Mouse (Mus musculus): Measurements from ENCODE around the gene Slc5a4b. TPM values are rescaled to one million over a fixed set of nuclear protein-coding genes. Genes with fewer than 3 reads are reported as not detected.

The Slc5a4b gene
- polyA plus RNA-seq (2014; fragmentation: Nextera tagmentation; extraction: Ambion mirVana) = not detected in 2 replicates

DNA sequence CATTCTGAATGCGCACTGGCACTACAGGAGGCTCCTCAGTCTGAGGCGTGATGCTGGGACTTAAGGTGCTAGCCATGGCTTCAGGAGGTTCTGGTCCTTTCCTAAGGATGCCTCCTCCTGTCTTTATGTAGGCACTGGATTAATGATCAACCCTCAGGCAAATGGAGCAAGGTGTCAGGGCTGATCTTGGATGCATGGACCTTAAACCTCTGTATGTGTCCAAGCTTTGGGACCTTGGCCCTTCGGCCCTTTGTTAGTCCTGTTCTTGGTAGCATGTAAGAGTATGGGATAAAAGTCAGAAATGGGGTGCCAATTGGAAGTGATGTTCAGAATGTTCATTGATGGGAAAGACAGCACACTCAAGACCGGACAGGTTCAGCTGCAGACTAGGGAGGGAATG, at the start of gene Slc5a4b:
Gene Slc5a4b, minus strand, starts transcription at position 101 of the 400 bp plus-strand sequence.
- no peak within 1 kb of the TSS for H3K4me3 ChIP-seq (ENCODE audit: control insufficient read depth in 1 of 2, insufficient read depth in 1 of 2, low read depth in 1 of 2, low read length in 2 of 2)
- H3K36me3 ChIP-seq (ENCODE audit: control insufficient read depth, insufficient read depth, low read length) = no peaks in the 10 kb centered on the region
- 81% methylated on average over 4 of the region's 4 CpGs for WGBS
- no peaks in the 10 kb centered on the region for H3K27me3 ChIP-seq (ENCODE audit: control insufficient read depth, insufficient read depth, low read length)
- no peak for ATAC-seq (ENCODE audit: insufficient number of reproducible peaks, insufficient read depth, low FRiP score, low read depth)
- no peak within 1 kb of the TSS for H3K27ac ChIP-seq (replicated peaks in 1 of 2; ENCODE audit: control insufficient read depth in 1 of 2, insufficient read depth in 1 of 2, low read depth in 2 of 2, low read length in 2 of 2)
- H3K9ac ChIP-seq (ENCODE audit: low read length) = no peak within 1 kb of the TSS
- no peaks in the 10 kb centered on the region for H3K4me1 ChIP-seq (ENCODE audit: control insufficient read depth in 2 of 2, insufficient read depth in 2 of 2, low read length in 2 of 2)
- H3K9me3 ChIP-seq (ENCODE audit: control insufficient read depth, low read length) = no peaks in the 10 kb centered on the region
- no peak within 1 kb of the TSS for H3K4me2 ChIP-seq (ENCODE audit: low read length)

DNA sequence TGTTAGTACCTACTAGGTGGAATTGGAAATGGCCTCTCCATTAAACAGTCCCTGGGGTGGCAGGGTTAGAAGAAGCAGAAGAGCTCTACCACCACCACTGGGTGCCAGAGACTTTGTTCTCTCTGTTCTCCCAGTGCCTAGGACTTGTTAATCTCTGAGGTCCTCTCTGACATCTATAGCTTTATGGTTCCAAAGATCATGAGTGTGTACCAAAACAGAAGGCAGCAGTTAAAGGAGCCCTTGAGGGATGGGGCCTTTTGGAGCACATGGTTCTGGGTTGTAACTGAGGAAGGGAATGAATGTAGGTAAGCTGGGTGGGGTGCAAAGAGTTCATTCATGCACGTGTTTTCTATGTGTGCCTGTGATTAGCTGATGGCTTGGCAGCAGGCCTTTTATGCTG, 47.2 kb upstream of the Slc5a4b start:
- H3K27ac ChIP-seq (replicated peaks in 1 of 2; ENCODE audit: control insufficient read depth in 1 of 2, insufficient read depth in 1 of 2, low read depth in 2 of 2, low read length in 2 of 2) = no peak overlapping the region
- WGBS = 55% methylated on average over 1 of the region's 1 CpGs
- H3K4me2 ChIP-seq (ENCODE audit: low read length) = no peak overlapping the region
- H3K9me3 ChIP-seq (ENCODE audit: control insufficient read depth, low read length) = no peaks in the 10 kb centered on the region
- no peaks in the 10 kb centered on the region for H3K27me3 ChIP-seq (ENCODE audit: control insufficient read depth, insufficient read depth, low read length)
- no peak for ATAC-seq (ENCODE audit: insufficient number of reproducible peaks, insufficient read depth, low FRiP score, low read depth)
- H3K4me1 ChIP-seq (ENCODE audit: control insufficient read depth in 2 of 2, insufficient read depth in 2 of 2, low read length in 2 of 2) = no peaks in the 10 kb centered on the region
- no peak overlapping the region for H3K9ac ChIP-seq (ENCODE audit: low read length)
- no peaks in the 10 kb centered on the region for H3K36me3 ChIP-seq (ENCODE audit: control insufficient read depth, insufficient read depth, low read length)
- no peak overlapping the region for H3K4me3 ChIP-seq (ENCODE audit: control insufficient read depth in 1 of 2, insufficient read depth in 1 of 2, low read depth in 1 of 2, low read length in 2 of 2)

DNA sequence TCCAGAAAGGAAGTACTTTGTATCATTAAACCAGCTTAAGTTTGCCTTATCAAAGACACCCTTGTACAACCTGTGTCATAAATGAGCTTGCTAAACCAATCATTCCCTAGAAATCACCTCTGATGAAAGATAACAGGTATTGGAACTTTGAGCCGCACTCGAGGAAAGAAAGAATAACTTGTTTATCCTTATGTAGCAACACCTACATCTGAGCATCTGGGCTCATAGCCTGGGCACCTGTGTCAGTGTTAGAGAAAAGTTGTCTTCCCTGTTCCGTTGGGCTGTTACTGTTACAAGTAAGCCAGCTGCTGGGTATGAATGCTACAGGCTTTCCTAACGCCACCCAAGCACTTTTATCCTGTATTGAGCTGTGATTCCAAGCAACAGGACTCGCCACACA, 46.8 kb upstream of the Slc5a4b start:
- Histone ChIP-seq H3K4me1 (ENCODE audit: control insufficient read depth in 2 of 2, insufficient read depth in 2 of 2, low read length in 2 of 2) (no peaks in the 10 kb centered on the region), H3K9ac (ENCODE audit: low read length) (no peak overlapping the region), H3K9me3 (ENCODE audit: control insufficient read depth, low read length) (no peaks in the 10 kb centered on the region), H3K27ac (replicated peaks in 1 of 2; ENCODE audit: control insufficient read depth in 1 of 2, insufficient read depth in 1 of 2, low read depth in 2 of 2, low read length in 2 of 2) (no peak overlapping the region), H3K36me3 (ENCODE audit: control insufficient read depth, insufficient read depth, low read length) (no peaks in the 10 kb centered on the region), H3K4me3 (ENCODE audit: control insufficient read depth in 1 of 2, insufficient read depth in 1 of 2, low read depth in 1 of 2, low read length in 2 of 2) (no peak overlapping the region), H3K4me2 (ENCODE audit: low read length) (no peak overlapping the region), H3K27me3 (ENCODE audit: control insufficient read depth, insufficient read depth, low read length) (no peaks in the 10 kb centered on the region)
- WGBS = 70% methylated on average over 5 of the region's 5 CpGs
- ATAC-seq (ENCODE audit: insufficient number of reproducible peaks, insufficient read depth, low FRiP score, low read depth) = no peak

DNA sequence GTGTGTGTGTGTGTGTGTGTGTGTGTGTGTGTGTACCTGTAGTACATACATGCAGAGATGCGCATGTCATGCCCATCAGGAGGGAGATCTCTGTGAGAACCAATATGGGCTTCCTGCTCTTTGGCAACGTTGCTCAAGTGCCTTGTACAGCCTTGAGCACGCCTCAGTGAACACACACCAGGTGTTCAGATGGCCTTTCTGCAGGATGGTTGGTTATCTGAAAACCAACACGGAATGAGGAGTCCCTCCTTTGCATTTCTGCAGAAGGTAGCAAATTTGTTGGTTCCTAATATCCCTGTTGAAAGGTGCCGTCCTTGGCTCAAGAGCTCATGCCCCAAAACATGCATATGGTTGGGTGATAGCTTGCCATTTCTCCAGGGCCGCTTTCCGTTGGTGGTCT, 45.1 kb upstream of the Slc5a4b start:
- Histone ChIP-seq H3K4me2 (ENCODE audit: low read length) (no peak overlapping the region), H3K27ac (replicated peaks in 1 of 2; ENCODE audit: control insufficient read depth in 1 of 2, insufficient read depth in 1 of 2, low read depth in 2 of 2, low read length in 2 of 2) (no peak overlapping the region)
- ATAC-seq (ENCODE audit: insufficient number of reproducible peaks, insufficient read depth, low FRiP score, low read depth) = no peak

DNA sequence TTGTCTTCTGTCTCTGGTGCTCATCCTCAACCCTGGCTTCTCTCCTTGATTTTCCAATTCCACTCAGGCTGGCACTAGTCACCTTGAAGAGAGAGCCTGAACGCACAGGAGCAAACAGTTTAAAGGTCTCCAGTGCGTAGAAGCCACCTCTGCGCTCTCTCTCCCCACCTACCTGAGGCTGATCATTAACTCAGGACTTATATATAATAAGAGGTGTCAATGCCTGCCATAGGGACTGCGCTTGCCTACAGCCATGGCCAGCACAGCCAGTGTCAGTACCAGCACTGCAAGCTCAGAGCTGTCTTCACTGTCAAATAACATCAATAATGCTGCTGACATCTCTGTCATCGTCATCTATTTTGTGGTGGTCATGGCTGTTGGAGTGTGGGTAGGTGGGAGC, 36.5 kb upstream of the Slc5a4b start, which contains the start of gene Slc5a4a:
Gene Slc5a4a, plus strand, starts transcription at position 174 of the 400 bp plus-strand sequence.
- WGBS = 80% methylated on average over 5 of the region's 5 CpGs
- no peak for ATAC-seq (ENCODE audit: insufficient number of reproducible peaks, insufficient read depth, low FRiP score, low read depth)
- H3K36me3 ChIP-seq (ENCODE audit: control insufficient read depth, insufficient read depth, low read length) = no peaks in the 10 kb centered on the region

More for the DNA sequence above, 45.1 kb upstream of the Slc5a4b start:
- WGBS = 81% methylated on average over 7 of the region's 7 CpGs
- Histone ChIP-seq H3K27me3 (ENCODE audit: control insufficient read depth, insufficient read depth, low read length) (no peaks in the 10 kb centered on the region), H3K9me3 (ENCODE audit: control insufficient read depth, low read length) (no peaks in the 10 kb centered on the region), H3K4me1 (ENCODE audit: control insufficient read depth in 2 of 2, insufficient read depth in 2 of 2, low read length in 2 of 2) (no peaks in the 10 kb centered on the region), H3K4me3 (ENCODE audit: control insufficient read depth in 1 of 2, insufficient read depth in 1 of 2, low read depth in 1 of 2, low read length in 2 of 2) (no peak overlapping the region), H3K9ac (ENCODE audit: low read length) (no peak overlapping the region), H3K36me3 (ENCODE audit: control insufficient read depth, insufficient read depth, low read length) (no peaks in the 10 kb centered on the region)

DNA sequence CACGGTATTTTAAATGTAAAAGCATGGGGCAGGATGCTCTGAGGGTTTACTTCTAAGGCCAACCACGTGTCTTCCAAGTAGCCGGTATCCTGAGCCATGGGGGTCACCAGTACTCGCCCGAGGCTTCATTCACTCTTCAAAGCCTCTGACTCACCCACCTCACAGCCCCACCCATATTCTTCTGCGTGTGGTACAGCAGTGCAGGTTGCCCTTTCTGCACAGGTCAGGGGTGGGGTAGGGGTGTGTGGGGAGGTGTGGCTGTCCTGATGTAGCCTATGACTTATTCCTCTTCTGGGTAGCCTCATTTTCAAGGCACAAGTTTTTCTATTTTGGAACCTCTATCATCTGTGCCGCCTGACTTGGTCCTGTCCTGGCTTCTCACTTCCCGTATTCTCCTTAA, 36.1 kb upstream of the Slc5a4b start:
- Histone ChIP-seq H3K4me3 (ENCODE audit: control insufficient read depth in 1 of 2, insufficient read depth in 1 of 2, low read depth in 1 of 2, low read length in 2 of 2) (no peak overlapping the region), H3K9ac (ENCODE audit: low read length) (no peak overlapping the region), H3K4me2 (ENCODE audit: low read length) (no peak overlapping the region), H3K27ac (replicated peaks in 1 of 2; ENCODE audit: control insufficient read depth in 1 of 2, insufficient read depth in 1 of 2, low read depth in 2 of 2, low read length in 2 of 2) (no peak overlapping the region), H3K36me3 (ENCODE audit: control insufficient read depth, insufficient read depth, low read length) (no peaks in the 10 kb centered on the region), H3K4me1 (ENCODE audit: control insufficient read depth in 2 of 2, insufficient read depth in 2 of 2, low read length in 2 of 2) (no peaks in the 10 kb centered on the region), H3K9me3 (ENCODE audit: control insufficient read depth, low read length) (no peaks in the 10 kb centered on the region), H3K27me3 (ENCODE audit: control insufficient read depth, insufficient read depth, low read length) (no peaks in the 10 kb centered on the region)
- 58% methylated on average over 8 of the region's 8 CpGs for WGBS
- no peak for ATAC-seq (ENCODE audit: insufficient number of reproducible peaks, insufficient read depth, low FRiP score, low read depth)

More for the DNA sequence above, 36.5 kb upstream of the Slc5a4b start, which contains the start of gene Slc5a4a:
- Histone ChIP-seq H3K9ac (ENCODE audit: low read length) (no peak within 1 kb of the TSS), H3K4me1 (ENCODE audit: control insufficient read depth in 2 of 2, insufficient read depth in 2 of 2, low read length in 2 of 2) (no peaks in the 10 kb centered on the region), H3K4me2 (ENCODE audit: low read length) (no peak within 1 kb of the TSS), H3K27me3 (ENCODE audit: control insufficient read depth, insufficient read depth, low read length) (no peaks in the 10 kb centered on the region), H3K4me3 (ENCODE audit: control insufficient read depth in 1 of 2, insufficient read depth in 1 of 2, low read depth in 1 of 2, low read length in 2 of 2) (no peak within 1 kb of the TSS), H3K9me3 (ENCODE audit: control insufficient read depth, low read length) (no peaks in the 10 kb centered on the region), H3K27ac (replicated peaks in 1 of 2; ENCODE audit: control insufficient read depth in 1 of 2, insufficient read depth in 1 of 2, low read depth in 2 of 2, low read length in 2 of 2) (no peak within 1 kb of the TSS)

DNA sequence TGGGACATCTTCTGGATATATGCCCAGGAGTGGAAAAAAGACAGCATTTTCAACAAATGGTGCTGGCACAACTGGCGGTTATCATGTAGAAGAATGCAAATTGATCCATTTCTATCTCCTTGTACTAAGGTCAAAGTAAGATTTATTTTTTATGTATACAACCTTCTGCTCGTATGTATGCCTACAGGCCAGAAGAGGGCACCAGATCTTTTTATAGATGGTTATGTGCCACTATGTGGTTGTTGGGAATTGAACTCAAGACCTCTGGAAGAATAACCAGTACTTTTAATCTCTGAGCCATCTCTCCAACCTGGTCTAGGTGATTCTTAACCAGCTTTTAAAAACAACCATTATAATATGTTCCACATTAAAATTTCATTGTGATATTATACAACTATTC, 25.6 kb upstream of the Slc5a4b start:
- no peaks in the 10 kb centered on the region for H3K4me1 ChIP-seq (ENCODE audit: control insufficient read depth in 2 of 2, insufficient read depth in 2 of 2, low read length in 2 of 2)
- no peak overlapping the region for H3K4me3 ChIP-seq (ENCODE audit: control insufficient read depth in 1 of 2, insufficient read depth in 1 of 2, low read depth in 1 of 2, low read length in 2 of 2)
- no peak overlapping the region for H3K9ac ChIP-seq (ENCODE audit: low read length)
- no peak overlapping the region for H3K4me2 ChIP-seq (ENCODE audit: low read length)
- H3K9me3 ChIP-seq (ENCODE audit: control insufficient read depth, low read length) = no peaks in the 10 kb centered on the region
- H3K36me3 ChIP-seq (ENCODE audit: control insufficient read depth, insufficient read depth, low read length) = no peaks in the 10 kb centered on the region
- no peak for ATAC-seq (ENCODE audit: insufficient number of reproducible peaks, insufficient read depth, low FRiP score, low read depth)
- WGBS = 68% methylated on average over 2 of the region's 2 CpGs
- no peak overlapping the region for H3K27ac ChIP-seq (replicated peaks in 1 of 2; ENCODE audit: control insufficient read depth in 1 of 2, insufficient read depth in 1 of 2, low read depth in 2 of 2, low read length in 2 of 2)
- no peaks in the 10 kb centered on the region for H3K27me3 ChIP-seq (ENCODE audit: control insufficient read depth, insufficient read depth, low read length)

DNA sequence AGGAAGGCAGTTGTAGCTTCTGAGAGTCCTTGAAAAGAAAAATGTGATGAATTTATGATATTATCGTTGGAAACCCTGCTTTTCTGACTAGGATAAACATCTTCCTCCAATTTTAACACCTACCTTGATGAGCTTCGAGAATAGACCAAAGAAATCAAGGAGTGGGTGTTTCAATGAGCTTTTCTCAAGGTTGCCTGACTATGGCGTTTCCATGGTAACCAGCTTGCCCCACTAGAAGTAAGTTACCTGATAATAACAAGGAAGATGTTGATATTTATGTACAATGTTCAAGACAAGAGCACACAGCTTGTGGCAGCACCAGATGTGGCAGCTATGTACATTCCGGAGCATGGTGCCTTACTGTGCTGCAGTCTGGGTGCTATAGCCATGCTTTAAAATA, 21.7 kb upstream of the Slc5a4b start:
- Histone ChIP-seq H3K36me3 (ENCODE audit: control insufficient read depth, insufficient read depth, low read length) (no peaks in the 10 kb centered on the region), H3K4me2 (ENCODE audit: low read length) (no peak overlapping the region), H3K27me3 (ENCODE audit: control insufficient read depth, insufficient read depth, low read length) (no peaks in the 10 kb centered on the region), H3K4me3 (ENCODE audit: control insufficient read depth in 1 of 2, insufficient read depth in 1 of 2, low read depth in 1 of 2, low read length in 2 of 2) (no peak overlapping the region), H3K27ac (replicated peaks in 1 of 2; ENCODE audit: control insufficient read depth in 1 of 2, insufficient read depth in 1 of 2, low read depth in 2 of 2, low read length in 2 of 2) (no peak overlapping the region), H3K9me3 (ENCODE audit: control insufficient read depth, low read length) (no peaks in the 10 kb centered on the region), H3K9ac (ENCODE audit: low read length) (no peak overlapping the region), H3K4me1 (ENCODE audit: control insufficient read depth in 2 of 2, insufficient read depth in 2 of 2, low read length in 2 of 2) (no peaks in the 10 kb centered on the region)
- WGBS = 66% methylated on average over 4 of the region's 4 CpGs
- no peak for ATAC-seq (ENCODE audit: insufficient number of reproducible peaks, insufficient read depth, low FRiP score, low read depth)
